Mouse (Mus musculus): ENCODE results near the gene Mrpl22. TPM values are rescaled to one million over a fixed set of nuclear protein-coding genes. Genes with fewer than 3 reads are reported as not detected.

Mrpl22 gene
- 69.5 TPM for polyA plus RNA-seq (2015; fragmentation: Illumina TruSeq; extraction: RNeasy Lipid Tissue Mini Kit (QIAGEN cat#74804); ENCODE audit: low read depth, low replicate concordance)

GRCm38 (mm10) chr11:58171459-58172091 is at the start of gene Mrpl22:
Mrpl22 (plus strand) TSS chr11:58171661.

GRCm38 (mm10) chr11:58168167-58168915 is 3.1 kb upstream of the Mrpl22 start, which contains the start of gene Gemin5:
Gemin5 (minus strand) TSS chr11:58168539.

GRCm38 (mm10) chr11:58199229-58200037 is 28.0 kb downstream of the Mrpl22 start, which contains the start of the genes Igtp and Irgm2:
Igtp (plus strand) TSS chr11:58199556.
Irgm2 (plus strand) TSS chr11:58199618.

Other genes starting within 250 kb of the Mrpl22 start
- 44.1 TPM for gene Larp1, start 162.6 kb upstream of the Mrpl22 start, polyA plus RNA-seq (2015; fragmentation: Illumina TruSeq; extraction: RNeasy Lipid Tissue Mini Kit (QIAGEN cat#74804); ENCODE audit: low read depth, low replicate concordance)
- gene Gm12248, start 78.5 kb upstream of the Mrpl22 start, polyA plus RNA-seq (2015; fragmentation: Illumina TruSeq; extraction: RNeasy Lipid Tissue Mini Kit (QIAGEN cat#74804); ENCODE audit: low read depth, low replicate concordance), result not detected
- 65.9 TPM for gene Cnot8, start 67.5 kb upstream of the Mrpl22 start, polyA plus RNA-seq (2015; fragmentation: Illumina TruSeq; extraction: RNeasy Lipid Tissue Mini Kit (QIAGEN cat#74804); ENCODE audit: low read depth, low replicate concordance)
- 10.2 TPM for gene Gemin5, start 3.1 kb upstream of the Mrpl22 start, polyA plus RNA-seq (2015; fragmentation: Illumina TruSeq; extraction: RNeasy Lipid Tissue Mini Kit (QIAGEN cat#74804); ENCODE audit: low read depth, low replicate concordance)
- 6.6 TPM for gene Igtp, start 27.9 kb downstream of the Mrpl22 start, polyA plus RNA-seq (2015; fragmentation: Illumina TruSeq; extraction: RNeasy Lipid Tissue Mini Kit (QIAGEN cat#74804); ENCODE audit: low read depth, low replicate concordance)
- gene Irgm2, start 28.0 kb downstream of the Mrpl22 start, polyA plus RNA-seq (2015; fragmentation: Illumina TruSeq; extraction: RNeasy Lipid Tissue Mini Kit (QIAGEN cat#74804); ENCODE audit: low read depth, low replicate concordance), result 3.0 TPM
- gene 4930438A08Rik, start 103.1 kb downstream of the Mrpl22 start, polyA plus RNA-seq (2015; fragmentation: Illumina TruSeq; extraction: RNeasy Lipid Tissue Mini Kit (QIAGEN cat#74804); ENCODE audit: low read depth, low replicate concordance), result not detected
- gene Zfp692, start 135.4 kb downstream of the Mrpl22 start, polyA plus RNA-seq (2015; fragmentation: Illumina TruSeq; extraction: RNeasy Lipid Tissue Mini Kit (QIAGEN cat#74804); ENCODE audit: low read depth, low replicate concordance), result 26.8 TPM
- 35.8 TPM for gene Zfp672, start 158.7 kb downstream of the Mrpl22 start, polyA plus RNA-seq (2015; fragmentation: Illumina TruSeq; extraction: RNeasy Lipid Tissue Mini Kit (QIAGEN cat#74804); ENCODE audit: low read depth, low replicate concordance)
- gene Sh3bp5l, start 159.1 kb downstream of the Mrpl22 start, polyA plus RNA-seq (2015; fragmentation: Illumina TruSeq; extraction: RNeasy Lipid Tissue Mini Kit (QIAGEN cat#74804); ENCODE audit: low read depth, low replicate concordance), result 37.3 TPM
- gene Lypd8, start 207.4 kb downstream of the Mrpl22 start, polyA plus RNA-seq (2015; fragmentation: Illumina TruSeq; extraction: RNeasy Lipid Tissue Mini Kit (QIAGEN cat#74804); ENCODE audit: low read depth, low replicate concordance), result not detected
- not detected for gene 1810065E05Rik, start 249.4 kb downstream of the Mrpl22 start, polyA plus RNA-seq (2015; fragmentation: Illumina TruSeq; extraction: RNeasy Lipid Tissue Mini Kit (QIAGEN cat#74804); ENCODE audit: low read depth, low replicate concordance)

Data from brain, adult 10 weeks (tissue).